Comparison of ENCODE assay signal across 11 mouse cellular contexts in genomic region chr15:82184183-82184582, GRCm38 (mm10). TPM values are rescaled to one million over a fixed set of nuclear protein-coding genes. Genes with fewer than 3 reads are reported as not detected.
DNase-seq lines count a peak whose midpoint lies in the region; ATAC-seq lines count a peak whose summit lies in the region.
"Had no signal": no experiment of that assay in that cellular context is flagged by ENCODE, and none has a peak within 500 bp of the region (broad histone marks: within the 10 kb centered on the region; RNA-seq: fewer than 3 reads in every experiment).

No protein-coding gene starts in this region.

- H3K27me3 ChIP-seq in megakaryocyte, embryonic 14.5 days (replicated peaks) = no peaks in the 10 kb centered on the region
- no peaks in the 10 kb centered on the region for H3K27me3 ChIP-seq in liver, embryonic 16.5 days (ENCODE audit: control insufficient read depth, insufficient read depth, low read depth, low read length)
- H3K27me3 ChIP-seq: heart, embryonic 15.5 days had no signal

- 13% methylated on average over 7 of the region's 7 CpGs for WGBS in liver, embryonic 16.5 days (ENCODE audit: insufficient replicate concordance)

- peak overlapping the region; percentile 61 for H3K9ac ChIP-seq in liver, embryonic 16.5 days (ENCODE audit: low read depth, low read length)
- H3K9ac ChIP-seq: heart, embryonic 15.5 days had no signal

- ATAC-seq in megakaryocyte, adult 5-6 weeks (ENCODE audit: poor library complexity, severe bottlenecking) = no peak
- ATAC-seq in liver, embryonic 16.5 days (ENCODE audit: low read depth) = peak; percentile 87

- peaks cover 22% of the 10 kb centered on the region for H3K9me3 ChIP-seq in megakaryocyte, embryonic 14.5 days
- peaks cover 4% of the 10 kb centered on the region for H3K9me3 ChIP-seq in liver, embryonic 16.5 days (replicated peaks; ENCODE audit: control insufficient read depth, low read length)
- H3K9me3 ChIP-seq: heart, embryonic 15.5 days had no signal

- DNase-seq in embryo, embryonic 11 days = peak; percentile 10
- DNase-seq in kidney, adult 8-10 months = peak; percentile 60 to 64
- DNase-seq in thymus, postnatal 4 days = no peak
- no peak for DNase-seq in left cerebral cortex, postnatal 10 days (ENCODE audit: extremely low spot score in 1 of 2, low spot score in 2 of 2)
- no peak for DNase-seq in retina, postnatal 1 day
- DNase-seq: right cerebral cortex, adult 18-20 months had no signal

- H3K27ac ChIP-seq in liver, embryonic 16.5 days (ENCODE audit: low read length) = peak overlapping the region; percentile 89
- H3K27ac ChIP-seq: heart, embryonic 15.5 days had no signal

- peak overlapping the region; percentile 70 for H3K4me2 ChIP-seq in liver, embryonic 16.5 days (ENCODE audit: low read depth, low read length)
- H3K4me2 ChIP-seq: heart, embryonic 15.5 days had no signal

- intact Hi-C loops in left cerebral cortex, postnatal 10 days (cut with DNase I) = no loop called here

- peak overlapping the region; percentile 62 for H3K4me3 ChIP-seq in megakaryocyte, embryonic 14.5 days (replicated peaks)
- peak overlapping the region; percentile 39 for H3K4me3 ChIP-seq in liver, embryonic 16.5 days (ENCODE audit: low read depth, low read length)
- H3K4me3 ChIP-seq: heart, embryonic 15.5 days had no signal

- H3K4me1 ChIP-seq in megakaryocyte, embryonic 14.5 days = peaks cover 81% of the 10 kb centered on the region
- H3K4me1 ChIP-seq in liver, embryonic 16.5 days (ENCODE audit: control insufficient read depth, low read depth, low read length) = peaks cover 64% of the 10 kb centered on the region

- peaks cover 100% of the 10 kb centered on the region for H3K36me3 ChIP-seq in megakaryocyte, embryonic 14.5 days (replicated peaks; ENCODE audit: low read length)
- H3K36me3 ChIP-seq in liver, embryonic 16.5 days (ENCODE audit: control insufficient read depth, insufficient read depth) = peaks cover 55% of the 10 kb centered on the region

RNA-seq across cellular contexts. Expression of gene Shisa8, which starts 28.4 kb away (rescaled TPM):
- polyA plus RNA-seq in megakaryocyte, embryonic 14.5 days (2012; ENCODE audit: insufficient read depth, low replicate concordance) = 0.89 TPM in 1 of 2 replicates, not detected in the other
- 0.14 TPM in 1 of 2 replicates, not detected in the other for total RNA-seq in megakaryocyte, adult 5-6 weeks (2015)
- not detected in 2 replicates for total RNA-seq in megakaryocyte, adult 5-6 weeks (2017)
- 0.11 TPM in 2 replicates for polyA plus RNA-seq in liver, embryonic 16.5 days (2015; fragmentation: Nextera tagmentation; extraction: Ambion mirVana)
- total RNA-seq in left cerebral cortex, postnatal 10 days (2021) = 1 to 10 TPM; 3.1 to 3.5 TPM
- total RNA-seq: monocyte, adult 5-6 weeks had no signal

RNA-seq across cellular contexts. Expression of gene Srebf2, which starts 37.2 kb away (rescaled TPM):
- 351 and 1,948 TPM in 2 replicates for polyA plus RNA-seq in megakaryocyte, embryonic 14.5 days (2012; ENCODE audit: insufficient read depth, low replicate concordance)
- 39.0 and 40.7 TPM in 2 replicates for total RNA-seq in megakaryocyte, adult 5-6 weeks (2015)
- 39.8 and 40.7 TPM in 2 replicates for total RNA-seq in megakaryocyte, adult 5-6 weeks (2017)
- 51.9 and 53.2 TPM in 2 replicates for polyA plus RNA-seq in liver, embryonic 16.5 days (2015; fragmentation: Nextera tagmentation; extraction: Ambion mirVana)
- 100 to 1,000 TPM; 202 to 204 TPM for total RNA-seq in left cerebral cortex, postnatal 10 days (2021)

RNA-seq across cellular contexts. Expression of gene Tnfrsf13c, which starts 40.0 kb away (rescaled TPM):
- polyA plus RNA-seq in megakaryocyte, embryonic 14.5 days (2012; ENCODE audit: insufficient read depth, low replicate concordance) = not detected in 2 replicates
- 1.8 and 2.7 TPM in 2 replicates for total RNA-seq in megakaryocyte, adult 5-6 weeks (2015)
- 1.0 and 1.5 TPM in 2 replicates for total RNA-seq in megakaryocyte, adult 5-6 weeks (2017)
- polyA plus RNA-seq in liver, embryonic 16.5 days (2015; fragmentation: Nextera tagmentation; extraction: Ambion mirVana) = 0.40 and 0.93 TPM in 2 replicates
- total RNA-seq in left cerebral cortex, postnatal 10 days (2021) = under 1 TPM; 0.30 to 0.73 TPM
- polyA plus RNA-seq: heart, embryonic 15.5 days had no signal

RNA-seq across cellular contexts. Expression of gene Ccdc134, which starts 56.5 kb away (rescaled TPM):
- 4.1 and 35.3 TPM in 2 replicates for polyA plus RNA-seq in megakaryocyte, embryonic 14.5 days (2012; ENCODE audit: insufficient read depth, low replicate concordance)
- total RNA-seq in megakaryocyte, adult 5-6 weeks (2015) = 7.8 and 8.8 TPM in 2 replicates
- 22.6 and 23.5 TPM in 2 replicates for total RNA-seq in megakaryocyte, adult 5-6 weeks (2017)
- 5.3 and 5.5 TPM in 2 replicates for polyA plus RNA-seq in liver, embryonic 16.5 days (2015; fragmentation: Nextera tagmentation; extraction: Ambion mirVana)
- 10 to 100 TPM in 1 of 2 experiments, 1 to 10 TPM in 1; 7.4 to 10.2 TPM for total RNA-seq in left cerebral cortex, postnatal 10 days (2021)

Comparison
In these comparisons a context has a peak if more than half of its experiments do, and no peak if none do; other contexts are left out.
1. DNase-seq: peak in embryo, embryonic 11 days (single experiment) and kidney, adult 8-10 months (2 of 2); none in thymus, postnatal 4 days (single experiment), left cerebral cortex, postnatal 10 days (0 of 2) and retina, postnatal 1 day (single experiment).
2. RNA of gene Srebf2, which starts 37.2 kb away (total RNA-seq): 202 to 204 TPM in left cerebral cortex, postnatal 10 days; 39.0 to 40.7 TPM in megakaryocyte, adult 5-6 weeks; every median in the first group is over 4 times any median in the second.